30 mouse cellular contexts compared by ENCODE assay signal in the genomic region with DNA sequence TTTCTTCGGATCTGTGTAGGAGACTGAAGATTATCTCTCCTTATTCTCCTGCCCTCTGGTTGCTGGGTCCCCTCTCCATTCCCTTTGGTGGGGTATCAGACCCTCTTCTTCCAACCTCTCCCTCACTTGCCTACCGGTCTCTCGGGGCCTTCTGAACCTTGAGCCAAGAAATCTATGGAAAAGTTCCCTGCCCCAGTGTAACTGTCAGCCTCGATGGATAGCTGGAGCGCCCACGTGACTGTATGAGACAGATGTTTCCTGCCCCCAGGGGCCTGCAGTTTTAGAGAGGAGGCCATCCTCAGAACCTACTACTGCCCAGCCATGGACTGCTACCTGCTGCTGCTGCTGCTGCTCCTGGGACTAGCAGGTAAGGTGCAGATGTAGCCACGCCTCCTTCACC. TPM values are rescaled to one million over a fixed set of nuclear protein-coding genes. Genes with fewer than 3 reads are reported as not detected.
A peak's percentile ranks its signal among the peaks of the same experiment; 100 is the strongest.
DNase-seq lines count a peak whose midpoint lies in the region; ATAC-seq lines count a peak whose summit lies in the region.
"Had no signal": no experiment of that assay in that cellular context is flagged by ENCODE, and none has a peak within 500 bp of the region (broad histone marks: within the 10 kb centered on the region; RNA-seq: fewer than 3 reads in every experiment).

A gene (plus strand): TSS at position 301 of the 400 bp plus-strand sequence.

- H3K4me3 ChIP-seq in limb, embryonic 15.5 days, result no peak within 1 kb of the TSS
- no peak within 1 kb of the TSS for H3K4me3 ChIP-seq in limb, embryonic 10.5 days
- no peak within 1 kb of the TSS for H3K4me3 ChIP-seq in liver, embryonic 16.5 days (ENCODE audit: low read depth, low read length)
- H3K4me3 ChIP-seq: forebrain, embryonic 13.5 days; heart, adult 2 months; heart, embryonic 12.5 days; hindbrain, embryonic 15.5 days; limb, embryonic 12.5 days; midbrain, embryonic 10.5 days; midbrain, embryonic 15.5 days had no signal

- intact Hi-C loops in gastrocnemius, postnatal 36 days (cut with DNase I), result no loop called here

- WGBS in limb, embryonic 15.5 days, result 70% methylated on average over 7 of the region's 7 CpGs
- 71% methylated on average over 7 of the region's 7 CpGs for WGBS in limb, embryonic 10.5 days
- 27% methylated on average over 7 of the region's 7 CpGs for WGBS in liver, embryonic 16.5 days (ENCODE audit: insufficient replicate concordance)

- DNase-seq in limb, embryonic 10.5 days (ENCODE audit: low spot score), result no peak
- peak; percentile 25 for DNase-seq in 416B (ENCODE audit: low read depth)
- DNase-seq in gastrocnemius, postnatal 36 days, result no peak
- DNase-seq in frontal cortex, postnatal 25 days (ENCODE audit: low spot score in 2 of 2), result no peak
- DNase-seq in testis, postnatal 10 days (ENCODE audit: low spot score), result no peak
- DNase-seq: adrenal gland, postnatal 10 days; cerebellum, adult 11-12 months; cerebellum, adult 9-11 months; gastrocnemius, postnatal 25 days; heart, adult 2 months; kidney, adult 11 months; kidney, postnatal 14 days; layer of hippocampus, adult 9-11 months; lung, adult 2 months; lung, postnatal 10 days; right cerebral cortex, adult 18-20 months; spleen, adult 18-20 months; thymus, postnatal 4 days had no signal

- H3K27me3 ChIP-seq in limb, embryonic 15.5 days, result no peaks in the 10 kb centered on the region
- no peaks in the 10 kb centered on the region for H3K27me3 ChIP-seq in limb, embryonic 10.5 days (ENCODE audit: low read depth, poor library complexity, severe bottlenecking)
- no peaks in the 10 kb centered on the region for H3K27me3 ChIP-seq in liver, embryonic 16.5 days (ENCODE audit: control insufficient read depth, insufficient read depth, low read depth, low read length)
- H3K27me3 ChIP-seq: forebrain, embryonic 13.5 days; heart, embryonic 12.5 days; hindbrain, embryonic 15.5 days; limb, embryonic 12.5 days; midbrain, embryonic 15.5 days; Patski had no signal

- H3K9me3 ChIP-seq in limb, embryonic 15.5 days, result no peaks in the 10 kb centered on the region
- H3K9me3 ChIP-seq in limb, embryonic 10.5 days (replicated peaks), result no peaks in the 10 kb centered on the region
- no peaks in the 10 kb centered on the region for H3K9me3 ChIP-seq in liver, embryonic 16.5 days (replicated peaks; ENCODE audit: control insufficient read depth, low read length)
- H3K9me3 ChIP-seq: forebrain, embryonic 13.5 days; heart, embryonic 12.5 days; hindbrain, embryonic 15.5 days; limb, embryonic 12.5 days; midbrain, embryonic 10.5 days; midbrain, embryonic 15.5 days had no signal

- H3K36me3 ChIP-seq in limb, embryonic 15.5 days, result no peaks in the 10 kb centered on the region
- H3K36me3 ChIP-seq in limb, embryonic 10.5 days, result no peaks in the 10 kb centered on the region
- H3K36me3 ChIP-seq in liver, embryonic 16.5 days (ENCODE audit: control insufficient read depth, insufficient read depth), result no peaks in the 10 kb centered on the region
- H3K36me3 ChIP-seq: heart, embryonic 12.5 days; hindbrain, embryonic 15.5 days; limb, embryonic 12.5 days; midbrain, embryonic 10.5 days; midbrain, embryonic 15.5 days had no signal

- H3K27ac ChIP-seq in limb, embryonic 15.5 days, result no peak within 1 kb of the TSS
- no peak within 1 kb of the TSS for H3K27ac ChIP-seq in limb, embryonic 10.5 days
- H3K27ac ChIP-seq in liver, embryonic 16.5 days (ENCODE audit: low read length), result no peak within 1 kb of the TSS
- H3K27ac ChIP-seq: forebrain, embryonic 13.5 days; heart, adult 2 months; hindbrain, embryonic 15.5 days; limb, embryonic 12.5 days; macrophage; midbrain, embryonic 10.5 days; midbrain, embryonic 15.5 days had no signal

- no peaks in the 10 kb centered on the region for H3K4me1 ChIP-seq in limb, embryonic 15.5 days
- no peaks in the 10 kb centered on the region for H3K4me1 ChIP-seq in limb, embryonic 10.5 days
- H3K4me1 ChIP-seq in liver, embryonic 16.5 days (ENCODE audit: control insufficient read depth, low read depth, low read length), result peaks cover 6% of the 10 kb centered on the region
- H3K4me1 ChIP-seq: limb, embryonic 12.5 days; midbrain, embryonic 10.5 days; midbrain, embryonic 15.5 days had no signal

- peak; percentile 36; the same call in 1 of the 2 replicates for ATAC-seq in limb, embryonic 15.5 days (ENCODE audit: insufficient number of reproducible peaks, low FRiP score, low TSS enrichment, low read depth)
- no peak for ATAC-seq in common myeloid progenitor, adult 5-6 weeks (replicated peaks; ENCODE audit: low read depth, poor library complexity, severe bottlenecking)
- ATAC-seq in liver, embryonic 16.5 days (ENCODE audit: low read depth), result no peak
- ATAC-seq: forebrain, embryonic 13.5 days; inflammation-experienced regulatory T-cells, adult 6 months; midbrain, embryonic 15.5 days; Patski had no signal

- H3K4me2 ChIP-seq in limb, embryonic 15.5 days, result no peak within 1 kb of the TSS
- H3K4me2 ChIP-seq in liver, embryonic 16.5 days (ENCODE audit: low read depth, low read length), result no peak within 1 kb of the TSS
- H3K4me2 ChIP-seq: forebrain, embryonic 13.5 days; heart, embryonic 12.5 days; hindbrain, embryonic 15.5 days; limb, embryonic 12.5 days; midbrain, embryonic 15.5 days had no signal

- no peak within 1 kb of the TSS for H3K9ac ChIP-seq in limb, embryonic 15.5 days
- H3K9ac ChIP-seq in liver, embryonic 16.5 days (ENCODE audit: low read depth, low read length), result no peak within 1 kb of the TSS
- H3K9ac ChIP-seq: forebrain, embryonic 13.5 days; heart, embryonic 12.5 days; hindbrain, embryonic 15.5 days; limb, embryonic 12.5 days; midbrain, embryonic 15.5 days had no signal

RNA-seq across cellular contexts. Expression of the gene that starts here (rescaled TPM):
- polyA plus RNA-seq in limb, embryonic 15.5 days (2015; fragmentation: Nextera tagmentation; extraction: Ambion mirVana), result 0.48 and 0.83 TPM in 2 replicates
- 1.8 and 2.0 TPM in 2 replicates for polyA plus RNA-seq in limb, embryonic 10.5 days (2016; fragmentation: Nextera tagmentation; extraction: Ambion mirVana)
- 14.1 and 21.0 TPM in 2 replicates for total RNA-seq in common myeloid progenitor, adult 5-6 weeks (2017)
- polyA plus RNA-seq in liver, embryonic 16.5 days (2015; fragmentation: Nextera tagmentation; extraction: Ambion mirVana), result 14.5 and 15.3 TPM in 2 replicates
- not detected for total RNA-seq in gastrocnemius, postnatal 36 days (2021)
- polyA plus RNA-seq: inflammation-experienced regulatory T-cells, adult 6 months; Patski had no signal

Comparison
In these comparisons a context has a peak if more than half of its experiments do, and no peak if none do; other contexts are left out.
1. RNA of the gene that starts here (total RNA-seq): 14.1 to 21.0 TPM in common myeloid progenitor, adult 5-6 weeks; not detected in gastrocnemius, postnatal 36 days; every median in the first group is over 10 times any median in the second.
2. Peak in ATAC-seq in limb, embryonic 15.5 days; RNA of the gene not detected or under 1 TPM.